Mouse (Mus musculus): ENCODE results near the gene Mgat5b. TPM values are rescaled to one million over a fixed set of nuclear protein-coding genes. Genes with fewer than 3 reads are reported as not detected.

Mgat5b gene
- total and polyA plus RNA-seq, 3 experiments, result 0.16 TPM; not detected in 2

GRCm38 (mm10) chr11:116965961-116966360 is 47.3 kb downstream of the Mgat5b start:
- DNase-seq (ENCODE audit: low spot score), result no peak
- Histone ChIP-seq H3K4me3 (ENCODE audit: low read depth, low read length) (no peak overlapping the region), H3K27me3 (ENCODE audit: insufficient read depth, low read length) (peaks cover 19% of the 10 kb centered on the region), H3K36me3 (replicated peaks) (no peaks in the 10 kb centered on the region), H3K4me1 (ENCODE audit: insufficient read depth, low read depth, low read length) (no peaks in the 10 kb centered on the region), H3K9me3 (replicated peaks) (no peaks in the 10 kb centered on the region)
- TF ChIP-seq TAL1 (conservative IDR thresholded peaks at IDR 0.05; ENCODE audit: low read depth, low read length) (no peak), GATA2 (IDR thresholded peaks at IDR 0.05; ENCODE audit: borderline replicate concordance, low read depth, low read length) (no peak), GATA1 (IDR thresholded peaks at IDR 0.05; ENCODE audit: borderline replicate concordance, low read length) (no peak), CTCF (IDR thresholded peaks at IDR 0.05; ENCODE audit: low read depth, low read length) (no peak), POLR2AphosphoS5 (IDR thresholded peaks at IDR 0.05; ENCODE audit: insufficient replicate concordance, low read depth, low read length) (no peak)
- ATAC-seq (ENCODE audit: extremely low read depth, insufficient number of reproducible peaks, low FRiP score, poor library complexity, severe bottlenecking), result no peak

GRCm38 (mm10) chr11:116968586-116968985 is 49.9 kb downstream of the Mgat5b start:
- peaks cover 28% of the 10 kb centered on the region for H3K27me3 ChIP-seq (ENCODE audit: insufficient read depth, low read length)
- no peak for ATAC-seq (ENCODE audit: extremely low read depth, insufficient number of reproducible peaks, low FRiP score, poor library complexity, severe bottlenecking)
- TF ChIP-seq POLR2AphosphoS5 (IDR thresholded peaks at IDR 0.05; ENCODE audit: insufficient replicate concordance, low read depth, low read length), result no peak
- no peak for TF ChIP-seq GATA1 (IDR thresholded peaks at IDR 0.05; ENCODE audit: borderline replicate concordance, low read length)
- no peak for TF ChIP-seq CTCF (IDR thresholded peaks at IDR 0.05; ENCODE audit: low read depth, low read length)
- TF ChIP-seq GATA2 (IDR thresholded peaks at IDR 0.05; ENCODE audit: borderline replicate concordance, low read depth, low read length), result no peak
- no peak for TF ChIP-seq TAL1 (conservative IDR thresholded peaks at IDR 0.05; ENCODE audit: low read depth, low read length)
- H3K4me1 ChIP-seq (ENCODE audit: insufficient read depth, low read depth, low read length), result no peaks in the 10 kb centered on the region
- H3K9me3 ChIP-seq (replicated peaks), result no peaks in the 10 kb centered on the region
- H3K36me3 ChIP-seq (replicated peaks), result no peaks in the 10 kb centered on the region
- no peak overlapping the region for H3K4me3 ChIP-seq (ENCODE audit: low read depth, low read length)
- DNase-seq (ENCODE audit: low spot score), result no peak

GRCm38 (mm10) chr11:116969498-116969897 is 50.8 kb downstream of the Mgat5b start:
- no peaks in the 10 kb centered on the region for H3K4me1 ChIP-seq (ENCODE audit: insufficient read depth, low read depth, low read length)
- TF ChIP-seq TAL1 (conservative IDR thresholded peaks at IDR 0.05; ENCODE audit: low read depth, low read length), result no peak
- TF ChIP-seq GATA1 (IDR thresholded peaks at IDR 0.05; ENCODE audit: borderline replicate concordance, low read length), result no peak
- TF ChIP-seq CTCF (IDR thresholded peaks at IDR 0.05; ENCODE audit: low read depth, low read length), result no peak
- no peak for TF ChIP-seq GATA2 (IDR thresholded peaks at IDR 0.05; ENCODE audit: borderline replicate concordance, low read depth, low read length)
- TF ChIP-seq POLR2AphosphoS5 (IDR thresholded peaks at IDR 0.05; ENCODE audit: insufficient replicate concordance, low read depth, low read length), result no peak
- DNase-seq (ENCODE audit: low spot score) (no peak), ATAC-seq (ENCODE audit: extremely low read depth, insufficient number of reproducible peaks, low FRiP score, poor library complexity, severe bottlenecking) (no peak)
- H3K36me3 ChIP-seq (replicated peaks), result no peaks in the 10 kb centered on the region
- H3K27me3 ChIP-seq (ENCODE audit: insufficient read depth, low read length), result peaks cover 27% of the 10 kb centered on the region
- no peak overlapping the region for H3K4me3 ChIP-seq (ENCODE audit: low read depth, low read length)
- no peaks in the 10 kb centered on the region for H3K9me3 ChIP-seq (replicated peaks)

DNA sequence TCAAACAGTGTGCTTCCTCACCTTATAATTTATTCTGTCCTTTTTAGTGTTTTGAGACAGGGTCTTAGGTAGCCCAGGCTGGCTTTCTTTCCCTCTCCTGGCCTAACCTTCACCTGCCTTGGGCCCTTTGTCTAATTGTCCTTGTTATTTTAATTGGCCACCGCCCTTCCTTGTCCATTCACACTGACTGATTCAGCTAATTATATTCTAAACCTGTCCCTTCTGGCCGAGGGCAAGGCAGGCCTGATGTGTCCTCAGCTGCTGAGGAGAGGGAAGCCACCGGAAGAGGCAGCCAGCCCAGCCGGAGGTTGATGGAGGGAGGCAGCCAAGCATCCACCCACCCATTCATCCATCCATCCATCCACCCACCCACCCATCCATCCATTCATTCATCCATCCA is 52.2 kb downstream of the Mgat5b start:
- Histone ChIP-seq H3K4me3 (ENCODE audit: low read depth, low read length) (no peak overlapping the region), H3K4me1 (ENCODE audit: insufficient read depth, low read depth, low read length) (no peaks in the 10 kb centered on the region), H3K36me3 (replicated peaks) (no peaks in the 10 kb centered on the region), H3K9me3 (replicated peaks) (no peaks in the 10 kb centered on the region), H3K27me3 (ENCODE audit: insufficient read depth, low read length) (peaks cover 27% of the 10 kb centered on the region)
- no peak for DNase-seq (ENCODE audit: low spot score)
- no peak for TF ChIP-seq POLR2AphosphoS5 (IDR thresholded peaks at IDR 0.05; ENCODE audit: insufficient replicate concordance, low read depth, low read length)
- no peak for TF ChIP-seq GATA1 (IDR thresholded peaks at IDR 0.05; ENCODE audit: borderline replicate concordance, low read length)
- TF ChIP-seq GATA2 (IDR thresholded peaks at IDR 0.05; ENCODE audit: borderline replicate concordance, low read depth, low read length), result no peak
- TF ChIP-seq TAL1 (conservative IDR thresholded peaks at IDR 0.05; ENCODE audit: low read depth, low read length), result no peak
- ATAC-seq (ENCODE audit: extremely low read depth, insufficient number of reproducible peaks, low FRiP score, poor library complexity, severe bottlenecking), result no peak

GRCm38 (mm10) chr11:116972828-116973227 is 54.2 kb downstream of the Mgat5b start:
- ATAC-seq (ENCODE audit: extremely low read depth, insufficient number of reproducible peaks, low FRiP score, poor library complexity, severe bottlenecking) (no peak), DNase-seq (ENCODE audit: low spot score) (no peak)
- H3K36me3 ChIP-seq (replicated peaks), result no peaks in the 10 kb centered on the region
- no peak overlapping the region for H3K4me3 ChIP-seq (ENCODE audit: low read depth, low read length)
- TF ChIP-seq CTCF (IDR thresholded peaks at IDR 0.05; ENCODE audit: low read depth, low read length), result no peak
- TF ChIP-seq TAL1 (conservative IDR thresholded peaks at IDR 0.05; ENCODE audit: low read depth, low read length), result no peak
- TF ChIP-seq GATA2 (IDR thresholded peaks at IDR 0.05; ENCODE audit: borderline replicate concordance, low read depth, low read length), result no peak
- no peak for TF ChIP-seq GATA1 (IDR thresholded peaks at IDR 0.05; ENCODE audit: borderline replicate concordance, low read length)
- no peak for TF ChIP-seq POLR2AphosphoS5 (IDR thresholded peaks at IDR 0.05; ENCODE audit: insufficient replicate concordance, low read depth, low read length)
- peaks cover 22% of the 10 kb centered on the region for H3K27me3 ChIP-seq (ENCODE audit: insufficient read depth, low read length)
- H3K9me3 ChIP-seq (replicated peaks), result no peaks in the 10 kb centered on the region
- H3K4me1 ChIP-seq (ENCODE audit: insufficient read depth, low read depth, low read length), result no peaks in the 10 kb centered on the region

DNA sequence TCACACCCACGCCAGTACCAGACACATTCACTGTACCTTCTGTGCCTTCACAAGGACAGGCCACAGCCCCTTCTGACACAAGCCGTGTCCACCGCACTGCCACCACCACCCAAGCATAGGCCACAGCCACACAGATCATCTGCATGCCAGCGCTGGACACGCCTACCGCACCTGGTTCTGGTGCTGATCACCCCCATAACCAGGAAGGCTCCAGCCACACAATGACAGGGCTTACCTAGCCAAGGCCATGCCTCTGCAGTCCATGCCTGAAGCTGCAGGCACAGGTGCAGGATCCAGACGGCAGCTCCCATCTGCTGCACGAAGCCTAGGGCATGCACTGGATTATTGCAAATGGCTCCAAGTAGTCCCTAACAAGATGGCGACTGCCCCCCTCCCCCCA is 54.8 kb downstream of the Mgat5b start:
- no peak for DNase-seq (ENCODE audit: low spot score)
- no peaks in the 10 kb centered on the region for H3K36me3 ChIP-seq (replicated peaks)
- no peaks in the 10 kb centered on the region for H3K9me3 ChIP-seq (replicated peaks)
- H3K4me1 ChIP-seq (ENCODE audit: insufficient read depth, low read depth, low read length), result no peaks in the 10 kb centered on the region
- no peak for ATAC-seq (ENCODE audit: extremely low read depth, insufficient number of reproducible peaks, low FRiP score, poor library complexity, severe bottlenecking)
- TF ChIP-seq GATA1 (IDR thresholded peaks at IDR 0.05; ENCODE audit: borderline replicate concordance, low read length) (no peak), CTCF (IDR thresholded peaks at IDR 0.05; ENCODE audit: low read depth, low read length) (no peak), GATA2 (IDR thresholded peaks at IDR 0.05; ENCODE audit: borderline replicate concordance, low read depth, low read length) (no peak), TAL1 (conservative IDR thresholded peaks at IDR 0.05; ENCODE audit: low read depth, low read length) (no peak), POLR2AphosphoS5 (IDR thresholded peaks at IDR 0.05; ENCODE audit: insufficient replicate concordance, low read depth, low read length) (no peak)
- H3K4me3 ChIP-seq (ENCODE audit: low read depth, low read length), result no peak overlapping the region
- H3K27me3 ChIP-seq (ENCODE audit: insufficient read depth, low read length), result peaks cover 25% of the 10 kb centered on the region
